Mouse (Mus musculus): ENCODE measurements around the gene Chd3. TPM values are rescaled to one million over a fixed set of nuclear protein-coding genes. Genes with fewer than 3 reads are reported as not detected.
A peak's percentile ranks its signal among the peaks of the same experiment; 100 is the strongest.

Chd3 gene
- polyA plus RNA-seq (2012; rRNA removed): 425 and 497 TPM in 2 replicates
- polyA plus RNA-seq (2014; fragmentation: Nextera tagmentation; extraction: Ambion mirVana): 97.8 and 113 TPM in 2 replicates

- peak within 1 kb of the TSS; percentile 94 for H3K4me2 ChIP-seq (replicated peaks; ENCODE audit: low read depth, low read length, severe bottlenecking)
- no peaks in the 10 kb centered on the region for H3K9me3 ChIP-seq (ENCODE audit: control insufficient read depth, low read length)
- no peaks in the 10 kb centered on the region for H3K27me3 ChIP-seq (ENCODE audit: control insufficient read depth, insufficient read depth, low read length)
- TF ChIP-seq POLR2A (IDR thresholded peaks at IDR 0.05; ENCODE audit: borderline replicate concordance, extremely low read depth, insufficient read depth, insufficient read length): no peak
- H3K4me1 ChIP-seq (ENCODE audit: control insufficient read depth, insufficient read depth, low read length): peaks cover 39% of the 10 kb centered on the region
- peak within 1 kb of the TSS; percentile 94 for H3K4me3 ChIP-seq (replicated peaks; ENCODE audit: low read length)
- H3K27ac ChIP-seq (replicated peaks; ENCODE audit: low read depth, low read length): peak within 1 kb of the TSS; percentile 100
- WGBS: under 1% methylated on average over 14 of the region's 34 CpGs
- peak within 1 kb of the TSS; percentile 100 for H3K9ac ChIP-seq (ENCODE audit: low read depth, low read length, severe bottlenecking)
- DNase-seq (ENCODE audit: low spot score) (peak; percentile 8), ATAC-seq (ENCODE audit: low FRiP score, low read depth) (no peak)
- peaks cover 17% of the 10 kb centered on the region for H3K36me3 ChIP-seq (ENCODE audit: control insufficient read depth, insufficient read depth, low read length)
Measured at GRCm38 (mm10) chr11:69369215-69369989, at the start of gene Chd3. Gene Chd3, minus strand, starts transcription at chr11:69369406.

DNA sequence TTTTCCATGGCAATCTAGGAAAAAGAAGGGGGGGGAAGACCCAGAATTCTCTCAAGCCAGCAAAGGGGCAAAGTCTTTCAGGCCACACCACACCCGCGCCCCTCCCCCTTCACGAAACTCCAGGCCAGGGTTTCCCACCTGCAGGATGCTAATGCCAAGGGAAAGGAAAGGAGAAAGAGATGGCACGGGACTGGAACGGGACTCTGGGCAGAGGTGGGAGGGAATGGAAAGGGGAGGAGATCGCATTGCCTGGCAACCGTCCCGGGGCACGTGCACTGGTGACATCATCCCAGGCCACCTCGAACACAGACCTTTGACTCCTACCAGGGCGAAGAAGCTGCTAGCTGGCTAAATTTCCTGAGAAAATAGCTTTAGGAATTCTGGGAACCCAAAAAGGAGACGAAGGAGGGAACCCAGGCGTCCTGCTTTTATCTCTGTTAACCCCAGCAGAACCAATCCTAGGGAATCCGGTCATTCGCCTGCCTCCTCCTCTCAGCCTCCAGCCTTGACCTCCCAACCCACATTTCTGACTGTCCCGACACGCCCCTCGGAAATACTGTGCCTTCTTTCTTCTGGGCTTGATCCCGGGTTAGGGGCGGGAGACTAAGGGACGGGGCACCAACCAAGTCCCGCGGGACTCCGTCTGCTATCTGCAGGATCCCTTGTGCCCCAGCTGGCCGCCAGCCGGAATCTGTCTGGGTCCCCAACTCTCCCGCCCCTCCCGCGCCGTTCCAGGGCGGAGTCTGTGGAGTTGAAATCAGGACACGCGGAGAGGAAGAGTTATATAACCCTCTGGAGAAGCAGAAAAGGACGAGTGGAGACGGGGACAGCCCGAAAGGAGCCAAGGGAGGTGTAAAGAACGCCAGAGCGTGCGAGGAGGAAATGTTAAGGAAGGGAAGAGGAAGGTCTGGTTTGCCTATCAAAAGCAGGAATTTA lies 48.5 kb upstream of the Chd3 start:
- no peak for TF ChIP-seq POLR2A (IDR thresholded peaks at IDR 0.05; ENCODE audit: borderline replicate concordance, extremely low read depth, insufficient read depth, insufficient read length)
- peak overlapping the region; percentile 62 for H3K9ac ChIP-seq (ENCODE audit: low read depth, low read length, severe bottlenecking)
- under 1% methylated on average over 39 of the region's 39 CpGs for WGBS
- ATAC-seq (ENCODE audit: low FRiP score, low read depth) (peak; percentile 24), DNase-seq (ENCODE audit: low spot score) (peak; percentile 94)
- no peaks in the 10 kb centered on the region for H3K9me3 ChIP-seq (ENCODE audit: control insufficient read depth, low read length)
- H3K36me3 ChIP-seq (ENCODE audit: control insufficient read depth, insufficient read depth, low read length): peaks cover 7% of the 10 kb centered on the region
- peak overlapping the region; percentile 96 for H3K27ac ChIP-seq (replicated peaks; ENCODE audit: low read depth, low read length)
- peak overlapping the region; percentile 81 for H3K4me2 ChIP-seq (replicated peaks; ENCODE audit: low read depth, low read length, severe bottlenecking)
- H3K4me1 ChIP-seq (ENCODE audit: control insufficient read depth, insufficient read depth, low read length): peaks cover 49% of the 10 kb centered on the region
- peak overlapping the region; percentile 76 for H3K4me3 ChIP-seq (replicated peaks; ENCODE audit: low read length)
- peaks cover 12% of the 10 kb centered on the region; the same call in 1 of the 2 replicates for H3K27me3 ChIP-seq (ENCODE audit: control insufficient read depth, insufficient read depth, low read length)

DNA sequence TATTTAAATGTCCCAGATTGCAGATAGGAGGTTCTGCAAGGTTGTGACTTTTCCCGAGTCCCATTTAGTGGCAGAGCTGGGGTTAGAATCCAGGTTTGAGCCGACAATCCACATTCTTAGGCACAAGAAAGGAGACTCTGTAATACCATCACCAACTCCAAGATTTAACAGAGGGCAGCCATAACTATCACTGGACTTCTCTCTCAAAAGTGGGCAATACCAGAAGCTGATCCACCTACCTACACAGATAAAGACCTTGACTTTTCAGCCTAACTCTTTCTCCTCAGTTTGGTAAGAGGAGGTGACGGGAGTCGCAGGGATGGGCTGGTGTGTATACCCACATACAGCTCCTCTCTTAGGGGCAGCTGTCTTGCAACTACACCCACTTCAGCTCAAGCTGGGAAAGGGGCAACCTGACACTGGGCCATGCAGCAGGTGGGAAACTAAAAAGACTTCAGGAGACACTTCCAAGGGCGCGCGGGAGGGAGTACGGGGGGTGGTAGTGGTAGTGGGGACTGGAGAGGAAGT lies 47.8 kb upstream of the Chd3 start:
- H3K9ac ChIP-seq (ENCODE audit: low read depth, low read length, severe bottlenecking): peak overlapping the region; percentile 37
- ATAC-seq (ENCODE audit: low FRiP score, low read depth) (no peak), DNase-seq (ENCODE audit: low spot score) (no peak)
- H3K4me3 ChIP-seq (replicated peaks; ENCODE audit: low read length): peak overlapping the region; percentile 76
- H3K36me3 ChIP-seq (ENCODE audit: control insufficient read depth, insufficient read depth, low read length): peaks cover 14% of the 10 kb centered on the region
- peaks cover 12% of the 10 kb centered on the region; the same call in 1 of the 2 replicates for H3K27me3 ChIP-seq (ENCODE audit: control insufficient read depth, insufficient read depth, low read length)
- TF ChIP-seq POLR2A (IDR thresholded peaks at IDR 0.05; ENCODE audit: borderline replicate concordance, extremely low read depth, insufficient read depth, insufficient read length): no peak
- peak overlapping the region; percentile 96 for H3K27ac ChIP-seq (replicated peaks; ENCODE audit: low read depth, low read length)
- WGBS: 5% methylated on average over 8 of the region's 8 CpGs
- H3K9me3 ChIP-seq (ENCODE audit: control insufficient read depth, low read length): no peaks in the 10 kb centered on the region
- H3K4me1 ChIP-seq (ENCODE audit: control insufficient read depth, insufficient read depth, low read length): peaks cover 57% of the 10 kb centered on the region
- H3K4me2 ChIP-seq (replicated peaks; ENCODE audit: low read depth, low read length, severe bottlenecking): peak overlapping the region; percentile 81

GRCm38 (mm10) chr11:69416509-69416908 lies 47.3 kb upstream of the Chd3 start:
- H3K36me3 ChIP-seq (ENCODE audit: control insufficient read depth, insufficient read depth, low read length): peaks cover 18% of the 10 kb centered on the region
- H3K4me3 ChIP-seq (replicated peaks; ENCODE audit: low read length): peak overlapping the region; percentile 76
- peak overlapping the region; percentile 37 for H3K9ac ChIP-seq (ENCODE audit: low read depth, low read length, severe bottlenecking)
- H3K4me1 ChIP-seq (ENCODE audit: control insufficient read depth, insufficient read depth, low read length): peaks cover 61% of the 10 kb centered on the region
- no peak for DNase-seq (ENCODE audit: low spot score)
- peak overlapping the region; percentile 96 for H3K27ac ChIP-seq (replicated peaks; ENCODE audit: low read depth, low read length)
- no peak for TF ChIP-seq POLR2A (IDR thresholded peaks at IDR 0.05; ENCODE audit: borderline replicate concordance, extremely low read depth, insufficient read depth, insufficient read length)
- ATAC-seq (ENCODE audit: low FRiP score, low read depth): no peak
- peaks cover 11% of the 10 kb centered on the region; the same call in 1 of the 2 replicates for H3K27me3 ChIP-seq (ENCODE audit: control insufficient read depth, insufficient read depth, low read length)
- under 1% methylated on average over 4 of the region's 4 CpGs for WGBS
- no peaks in the 10 kb centered on the region for H3K9me3 ChIP-seq (ENCODE audit: control insufficient read depth, low read length)
- peak overlapping the region; percentile 81 for H3K4me2 ChIP-seq (replicated peaks; ENCODE audit: low read depth, low read length, severe bottlenecking)
